Mouse (Mus musculus) brain, adult 2 months (tissue): Measurements from ENCODE around the gene Sec23a.
A peak's percentile ranks its signal among the peaks of the same experiment; 100 is the strongest.
"Not testable (repeated sequence)": the region's sequence is repeated elsewhere in the genome, so short reads cannot be mapped to it uniquely, and the experiment has no call there.

Experiments used
- DNase-seq: peaks from one replicate; pipeline ENCODE4 v3.0.0; 2011; ENCODE audit warnings: low read depth, low spot score

Sec23a gene

GRCm38 (mm10) chr12:59011844-59012709 is at the start of gene Sec23a:
TSS of gene Sec23a (minus strand) at chr12:59012017.
- DNase-seq, result peak; percentile 99

GRCm38 (mm10) chr12:59060993-59061595 is 49.3 kb upstream of the Sec23a start, which contains the start of gene Trappc6b:
TSS of gene Trappc6b (minus strand) at chr12:59061472.
- DNase-seq, result peak; percentile 90

GRCm38 (mm10) chr12:59060322-59060721 is 48.5 kb upstream of the Sec23a start:
- no peak for DNase-seq

- not testable (repeated sequence) for DNase-seq
Measured at GRCm38 (mm10) chr12:59058242-59058641, 46.4 kb upstream of the Sec23a start.

GRCm38 (mm10) chr12:59056222-59056621 is 44.4 kb upstream of the Sec23a start:
- DNase-seq, result no peak

GRCm38 (mm10) chr12:59055196-59055850 is 43.5 kb upstream of the Sec23a start:
- DNase-seq, result no peak

GRCm38 (mm10) chr12:59053976-59054375 is 42.2 kb upstream of the Sec23a start:
- DNase-seq, result no peak

- no peak for DNase-seq
Measured at GRCm38 (mm10) chr12:59053166-59053565, 41.3 kb upstream of the Sec23a start.

- no peak for DNase-seq
Measured at GRCm38 (mm10) chr12:59052470-59052869, 40.7 kb upstream of the Sec23a start.

GRCm38 (mm10) chr12:59040851-59041250 is 29.0 kb upstream of the Sec23a start:
- no peak for DNase-seq

- DNase-seq, result peak; percentile 20
Measured at GRCm38 (mm10) chr12:59039971-59040844, 28.4 kb upstream of the Sec23a start.

GRCm38 (mm10) chr12:59039162-59039970 is 27.5 kb upstream of the Sec23a start:
- DNase-seq, result no peak

GRCm38 (mm10) chr12:59032101-59032500 is 20.3 kb upstream of the Sec23a start:
- DNase-seq, result no peak

- DNase-seq, result no peak
Measured at GRCm38 (mm10) chr12:59021306-59021705, 9.5 kb upstream of the Sec23a start.

GRCm38 (mm10) chr12:59019891-59020290 is 8.1 kb upstream of the Sec23a start:
- no peak for DNase-seq

- DNase-seq, result no peak
Measured at GRCm38 (mm10) chr12:59017970-59018369, 6.2 kb upstream of the Sec23a start.

GRCm38 (mm10) chr12:59013234-59013633 is 1.4 kb upstream of the Sec23a start, which contains the start of gene Gemin2:
TSS of gene Gemin2 (plus strand) at chr12:59013393.
- DNase-seq, result peak; percentile 97

GRCm38 (mm10) chr12:59012710-59013091 is 884 bp upstream of the Sec23a start:
- no peak for DNase-seq

- no peak for DNase-seq
Measured at GRCm38 (mm10) chr12:59011275-59011843, 458 bp downstream of the Sec23a start.

- peak; percentile 24 for DNase-seq
Measured at GRCm38 (mm10) chr12:59010482-59010881, 1.3 kb downstream of the Sec23a start.
